Mouse (Mus musculus) bone marrow, adult 2 months (tissue): ENCODE results near the gene Ccsap. TPM values are rescaled to one million over a fixed set of nuclear protein-coding genes. Genes with fewer than 3 reads are reported as not detected.

Experiments
- H3K27ac ChIP-seq: fragments of 200-500 bp; 2 replicates; pipeline ENCODE4 v1.5.1; 2012; ENCODE audit warnings: low read depth, mild to moderate bottlenecking, control low read depth, inconsistent platforms, low read length; ENCODE audit not compliant: control insufficient read depth, poor library complexity, insufficient read depth
- H3K4me1 ChIP-seq: fragments of 200-500 bp; 2 replicates; pipeline ENCODE4 v1.6.1; 2011; ENCODE audit warnings: low read length; ENCODE audit not compliant: control insufficient read depth, insufficient read depth
- H3K4me3 ChIP-seq: fragments of 200-500 bp; replicated peaks from 2 replicates; pipeline ENCODE3; 2011; ENCODE audit warnings: mild to moderate bottlenecking, low read depth, low read length, control low read depth; ENCODE audit not compliant: control insufficient read depth
- CTCF ChIP-seq: fragments of 200-500 bp; IDR thresholded peaks from 2 replicates; pipeline ENCODE4 v1.5.1; 2011; ENCODE audit warnings: low read length, control low read depth; ENCODE audit not compliant: control insufficient read depth, insufficient read depth
- POLR2A ChIP-seq: fragments of 200-500 bp; IDR thresholded peaks from 2 replicates; pipeline ENCODE4 v1.6.1; 2011; ENCODE audit warnings: low read depth, mild to moderate bottlenecking, control low read depth, low read length, borderline replicate concordance; ENCODE audit not compliant: control insufficient read depth
- whole genome bisulfite sequencing: fragments of 180-500 bp; shearing (Covaris S2); methylation state at CpG from one replicate; pipeline ENCODE4 v1.1.7; 2018; 5-methylcytosine and 5-hydroxymethylcytosine counted together
- polyA plus RNA-seq: library from polyadenylated mRNA; stranded (reverse); fragments of >200 nt; gene quantifications from 2 replicates; pipeline ENCODE4 v1.2.4, GENCODE M21; 2011; ENCODE audit warnings: low replicate concordance; ENCODE audit not compliant: missing spikeins, insufficient read depth, insufficient read length

The Ccsap gene
- polyA plus RNA-seq, 1 experiment: 2.5 TPM

GRCm38 (mm10) chr8:123884721-123885565, 24.9 kb upstream of the Ccsap start:
- no peak overlapping the region for H3K27ac ChIP-seq
- 5% methylated on average over 14 of the region's 14 CpGs for WGBS
- H3K4me3 ChIP-seq: no peak overlapping the region
- no peaks in the 10 kb centered on the region for H3K4me1 ChIP-seq
- no peak for TF ChIP-seq CTCF
- TF ChIP-seq POLR2A: no peak

- TF ChIP-seq CTCF (no peak), POLR2A (no peak)
- no peaks in the 10 kb centered on the region for H3K4me1 ChIP-seq
- WGBS: 90% methylated on average over 4 of the region's 4 CpGs
- no peak overlapping the region for H3K4me3 ChIP-seq
- no peak overlapping the region for H3K27ac ChIP-seq
Measured at GRCm38 (mm10) chr8:123883094-123883493, 23.1 kb upstream of the Ccsap start.

DNA sequence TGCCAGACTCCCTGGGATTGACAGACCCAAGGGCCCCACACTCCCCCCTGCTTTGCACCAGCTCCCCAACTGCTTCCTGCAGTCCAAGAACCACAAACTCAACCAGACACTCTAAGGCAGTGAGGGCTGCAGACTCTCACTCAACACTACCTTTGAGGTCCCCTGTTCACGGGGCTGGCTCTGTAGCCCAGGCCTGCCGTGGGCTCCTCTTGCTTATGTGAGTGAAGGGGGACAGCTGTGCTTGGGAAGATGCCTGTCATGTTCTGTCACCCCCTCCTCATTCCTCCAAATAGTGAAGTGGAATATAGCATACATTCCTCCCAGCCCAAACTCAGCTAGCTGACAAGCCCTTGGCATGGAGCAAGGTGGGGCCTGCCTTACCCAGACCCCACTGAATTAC, 22.4 kb upstream of the Ccsap start:
- no peaks in the 10 kb centered on the region for H3K4me1 ChIP-seq
- H3K4me3 ChIP-seq: no peak overlapping the region
- H3K27ac ChIP-seq: no peak overlapping the region
- TF ChIP-seq CTCF (no peak), POLR2A (no peak)
- WGBS: 21% methylated on average over 2 of the region's 2 CpGs

DNA sequence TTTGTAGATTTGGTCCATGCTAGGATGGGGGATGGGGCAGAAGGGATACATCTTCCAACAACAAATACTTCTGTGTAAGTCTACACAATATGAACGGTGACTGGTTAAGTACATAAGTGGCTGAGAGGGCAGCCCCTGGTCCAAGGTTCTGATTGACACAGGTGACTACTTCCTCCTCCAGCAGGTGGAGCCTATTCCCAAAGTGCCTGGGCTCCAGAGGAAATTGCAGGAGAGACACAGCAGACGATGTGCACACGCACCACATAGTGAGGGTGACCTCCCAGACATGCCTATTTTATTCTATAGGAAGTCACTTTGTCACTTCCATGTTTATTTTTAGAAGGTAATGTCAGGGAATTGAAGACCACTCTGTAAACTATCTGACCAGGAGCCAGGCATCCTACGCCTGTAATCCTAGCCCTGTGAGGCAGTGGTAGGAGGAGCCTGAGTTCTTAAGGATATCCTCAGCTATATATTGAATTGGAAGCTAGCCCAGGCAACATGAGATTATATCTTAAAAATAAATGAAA, 20.9 kb upstream of the Ccsap start:
- Histone ChIP-seq H3K4me1 (no peaks in the 10 kb centered on the region), H3K4me3 (no peak overlapping the region), H3K27ac (no peak overlapping the region)
- WGBS: 67% methylated on average over 4 of the region's 4 CpGs
- TF ChIP-seq POLR2A (no peak), CTCF (no peak)

DNA sequence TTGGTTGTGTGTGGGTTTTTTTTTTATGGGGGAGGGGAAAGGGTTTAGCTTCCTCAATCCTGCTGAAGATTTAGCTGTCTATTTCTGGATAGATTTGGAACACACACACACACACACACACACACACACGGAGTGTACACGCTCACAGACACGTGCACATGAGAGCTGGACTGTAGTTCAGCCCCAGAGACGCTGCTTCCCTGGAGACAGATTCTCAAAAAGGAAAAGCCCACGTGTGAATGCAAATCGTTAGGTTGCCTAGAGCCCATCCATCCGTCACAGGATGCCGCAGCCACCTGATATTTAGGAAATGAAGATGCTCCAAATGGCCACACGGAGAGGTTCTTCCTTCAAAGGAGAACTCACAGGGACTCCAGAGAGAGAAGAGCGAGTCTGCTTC, 20.3 kb upstream of the Ccsap start:
- 47% methylated on average over 10 of the region's 10 CpGs for WGBS
- Histone ChIP-seq H3K4me3 (no peak overlapping the region), H3K4me1 (no peaks in the 10 kb centered on the region), H3K27ac (no peak overlapping the region)
- no peak for TF ChIP-seq POLR2A
- no peak for TF ChIP-seq CTCF

- Histone ChIP-seq H3K4me3 (no peak overlapping the region), H3K27ac (no peak overlapping the region), H3K4me1 (no peaks in the 10 kb centered on the region)
- TF ChIP-seq CTCF (no peak), POLR2A (no peak)
- WGBS: 61% methylated on average over 2 of the region's 2 CpGs
Measured at GRCm38 (mm10) chr8:123877865-123878264, 17.9 kb upstream of the Ccsap start.

DNA sequence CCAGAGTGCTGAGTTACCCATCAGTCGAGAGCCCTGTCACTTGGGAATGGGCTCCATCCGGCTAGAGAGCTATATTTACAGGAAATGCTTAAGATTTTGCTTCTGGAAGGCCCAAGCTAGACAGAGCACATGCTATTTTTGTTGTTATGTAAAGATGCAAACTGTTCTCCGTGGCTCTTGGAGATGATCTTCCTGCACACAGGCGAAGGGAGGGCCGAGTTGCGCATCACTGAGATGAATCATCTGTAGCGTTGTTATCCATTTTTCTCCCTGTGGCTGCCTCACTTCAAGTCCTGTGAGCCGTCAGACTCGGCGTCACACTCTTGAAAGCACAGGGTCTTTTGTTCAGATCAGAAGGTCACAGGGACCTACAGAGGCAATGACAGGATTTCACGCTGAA, 14.3 kb upstream of the Ccsap start:
- no peak overlapping the region for H3K27ac ChIP-seq
- no peak overlapping the region for H3K4me3 ChIP-seq
- H3K4me1 ChIP-seq: no peaks in the 10 kb centered on the region
- TF ChIP-seq CTCF: no peak
- TF ChIP-seq POLR2A: no peak
- WGBS: 77% methylated on average over 11 of the region's 11 CpGs

GRCm38 (mm10) chr8:123873364-123873763, 13.4 kb upstream of the Ccsap start:
- H3K27ac ChIP-seq: no peak overlapping the region
- TF ChIP-seq CTCF (no peak), POLR2A (no peak)
- H3K4me3 ChIP-seq: no peak overlapping the region
- 71% methylated on average over 6 of the region's 6 CpGs for WGBS
- H3K4me1 ChIP-seq: no peaks in the 10 kb centered on the region
